Mouse (Mus musculus) heart, postnatal 25 days (tissue): Measurements from ENCODE around the gene Cpa1. TPM values are rescaled to one million over a fixed set of nuclear protein-coding genes. Genes with fewer than 3 reads are reported as not detected.

ENCODE experiments used
- DNase-seq: peaks from one replicate; pipeline ENCODE4 v3.0.0; 2022; ENCODE audit warnings: low spot score
- intact Hi-C: fragments of 180-260 bp; cut with DNase I; formaldehyde crosslinking; loops from one replicate; pipeline ENCODE4 v1.15.1; 2025
- total RNA-seq, 2 experiments: library from RNA; stranded (reverse); gene quantifications; 2 replicates each; pipeline ENCODE4 v1.2.3; 2021

Cpa1 gene
- total RNA-seq, result under 1 TPM in 1 of 2 experiments, not detected in 1; 0.16 TPM

GRCm38 (mm10) chr6:30638674-30639268 is at the start of gene Cpa1:
Gene Cpa1 (plus strand): TSS chr6:30639218.
- no peak for DNase-seq
- intact Hi-C loops, result no loop called here

- no peak for DNase-seq
- intact Hi-C loops, result no loop called here
Observed at GRCm38 (mm10) chr6:30589819-30590218, 49.2 kb upstream of the Cpa1 start.

- DNase-seq, result no peak
- intact Hi-C loops, result no loop called here
Observed at GRCm38 (mm10) chr6:30591851-30592404, 47.1 kb upstream of the Cpa1 start.

- intact Hi-C loops, result no loop called here
Observed at GRCm38 (mm10) chr6:30592417-30592974, 46.5 kb upstream of the Cpa1 start.

GRCm38 (mm10) chr6:30594364-30594763 is 44.7 kb upstream of the Cpa1 start:
- intact Hi-C loops, result no loop called here
- no peak for DNase-seq

More at GRCm38 (mm10) chr6:30592417-30592974, 46.5 kb upstream of the Cpa1 start:
- no peak for DNase-seq

- intact Hi-C loops, result no loop called here
- no peak for DNase-seq
Observed at GRCm38 (mm10) chr6:30596230-30596898, 42.7 kb upstream of the Cpa1 start.

- DNase-seq, result no peak
- intact Hi-C loops, result no loop called here
Observed at GRCm38 (mm10) chr6:30600033-30600432, 39.0 kb upstream of the Cpa1 start.

- intact Hi-C loops, result no loop called here
- no peak for DNase-seq
Observed at GRCm38 (mm10) chr6:30600995-30601394, 38.0 kb upstream of the Cpa1 start.

GRCm38 (mm10) chr6:30604342-30604867 is 34.6 kb upstream of the Cpa1 start:
- intact Hi-C loops, result no loop called here
- DNase-seq, result no peak

GRCm38 (mm10) chr6:30605111-30605510 is 33.9 kb upstream of the Cpa1 start:
- intact Hi-C loops, result no loop called here

GRCm38 (mm10) chr6:30605672-30606071 is 33.3 kb upstream of the Cpa1 start:
- no peak for DNase-seq
- intact Hi-C loops, result no loop called here

More at GRCm38 (mm10) chr6:30605111-30605510, 33.9 kb upstream of the Cpa1 start:
- no peak for DNase-seq

GRCm38 (mm10) chr6:30610710-30611109 is 28.3 kb upstream of the Cpa1 start, which contains the start of gene Cpa5:
Gene Cpa5 (plus strand): TSS chr6:30611010.
- intact Hi-C loops, result no loop called here

GRCm38 (mm10) chr6:30611212-30611611 is 27.8 kb upstream of the Cpa1 start:
- intact Hi-C loops, result no loop called here
- DNase-seq, result no peak

More at GRCm38 (mm10) chr6:30610710-30611109, 28.3 kb upstream of the Cpa1 start, which contains the start of gene Cpa5:
- DNase-seq, result no peak

- intact Hi-C loops, result no loop called here
- DNase-seq, result no peak
Observed at GRCm38 (mm10) chr6:30614251-30614650, 24.8 kb upstream of the Cpa1 start.

- DNase-seq, result no peak
- intact Hi-C loops, result no loop called here
Observed at GRCm38 (mm10) chr6:30615741-30616140, 23.3 kb upstream of the Cpa1 start.

- intact Hi-C loops, result no loop called here
- no peak for DNase-seq
Observed at GRCm38 (mm10) chr6:30616491-30616941, 22.5 kb upstream of the Cpa1 start.

GRCm38 (mm10) chr6:30617020-30617958 is 21.7 kb upstream of the Cpa1 start:
- intact Hi-C loops, result no loop called here
- DNase-seq, result no peak

- DNase-seq, result no peak
Observed at GRCm38 (mm10) chr6:30617959-30618590, 20.9 kb upstream of the Cpa1 start.

GRCm38 (mm10) chr6:30618735-30619134 is 20.3 kb upstream of the Cpa1 start:
- intact Hi-C loops, result no loop called here
- DNase-seq, result no peak

More at GRCm38 (mm10) chr6:30617959-30618590, 20.9 kb upstream of the Cpa1 start:
- intact Hi-C loops, result no loop called here
